Mouse (Mus musculus) lung, postnatal 0 days (tissue): ENCODE results near the gene Ahdc1.

Experiments
- CTCF ChIP-seq: IDR thresholded peaks from 2 replicates; pipeline ENCODE4 v1.5.1; 2016; ENCODE audit warnings: antibody characterized with exemption, mild to moderate bottlenecking
- EP300 ChIP-seq: IDR thresholded peaks from 2 replicates; pipeline ENCODE4 v1.6.1; 2016; ENCODE audit warnings: antibody characterized with exemption, mild to moderate bottlenecking, control low read depth

GRCm38 (mm10) chr4:133115721-133116429, 104.8 kb downstream of the Ahdc1 start:
- TF ChIP-seq CTCF (no peak), EP300 (no peak)
